Mouse (Mus musculus): Measurements from ENCODE around the gene Perm1.

Gene Perm1

GRCm38 (mm10) chr4:156252140-156252539, 36.5 kb downstream of the Perm1 start:
- DNase-seq, result no peak

GRCm38 (mm10) chr4:156252619-156253018, 37.0 kb downstream of the Perm1 start:
- no peak for DNase-seq

- no peak for DNase-seq
Measured at GRCm38 (mm10) chr4:156253043-156253442, 37.4 kb downstream of the Perm1 start.

- DNase-seq, result no peak
Measured at GRCm38 (mm10) chr4:156254361-156255077, 38.9 kb downstream of the Perm1 start.

GRCm38 (mm10) chr4:156255078-156255839, 39.6 kb downstream of the Perm1 start, which contains the start of gene Samd11:
Samd11 (minus strand) TSS chr4:156255657.
- DNase-seq, result no peak

All from kidney, postnatal 36 days (tissue).